Mouse (Mus musculus) limb, embryonic 12.5 days (tissue): ENCODE data around the gene Kcnab3. TPM values are rescaled to one million over a fixed set of nuclear protein-coding genes. Genes with fewer than 3 reads are reported as not detected.

ENCODE experiments used
- ATAC-seq: fragments of 200-750 bp; cut with Nextera tagmentation; 2 replicates; pipeline ENCODE4 v1.8.0; 2017; ENCODE audit warnings: low read depth, moderate TSS enrichment; ENCODE audit not compliant: insufficient number of reproducible peaks, insufficient read depth, low FRiP score, low TSS enrichment
- H3K27ac ChIP-seq: fragments of 300-500 bp; sonication (generic); 2 replicates; pipeline ENCODE4 v1.5.1; 2016; ENCODE audit warnings: mild to moderate bottlenecking, moderate library complexity
- H3K27me3 ChIP-seq: fragments of 300-500 bp; sonication (generic); 2 replicates; pipeline ENCODE4 v1.6.1; 2016; ENCODE audit warnings: mild to moderate bottlenecking, moderate library complexity
- H3K36me3 ChIP-seq: fragments of 300-500 bp; sonication (generic); 2 replicates; pipeline ENCODE4 v1.6.1; 2016; ENCODE audit warnings: mild to moderate bottlenecking, moderate library complexity
- H3K4me1 ChIP-seq: fragments of 300-500 bp; sonication (generic); replicated peaks from 2 replicates; pipeline ENCODE4 v1.6.1; 2016
- H3K4me2 ChIP-seq: fragments of 300-500 bp; sonication (generic); 2 replicates; pipeline ENCODE4 v1.6.1; 2016; ENCODE audit warnings: mild to moderate bottlenecking, moderate library complexity
- H3K4me3 ChIP-seq: fragments of 300-500 bp; sonication (generic); replicated peaks from 2 replicates; pipeline ENCODE4 v1.5.1; 2016; ENCODE audit warnings: mild to moderate bottlenecking
- H3K9ac ChIP-seq: fragments of 300-500 bp; sonication (generic); replicated peaks from 2 replicates; pipeline ENCODE4 v1.6.1; 2016; ENCODE audit warnings: mild to moderate bottlenecking, moderate library complexity
- H3K9me3 ChIP-seq: fragments of 300-500 bp; sonication (generic); 2 replicates; pipeline ENCODE4 v1.6.1; 2016; ENCODE audit warnings: mild to moderate bottlenecking, moderate library complexity
- WGBS: fragments of 180-500 bp; shearing (Covaris S2); methylation state at CpG from one replicate; pipeline ENCODE4 v1.1.7; 2016; 5-methylcytosine and 5-hydroxymethylcytosine counted together
- polyA plus RNA-seq: library from polyadenylated mRNA; unstranded; fragments of >200 nt; fragmentation: Nextera tagmentation; extraction: Ambion mirVana; gene quantifications from 2 replicates; pipeline ENCODE4 v1.2.1, GENCODE M21; 2016

Kcnab3 gene
- polyA plus RNA-seq, 1 experiment from 2014 or later: 1.9 TPM

GRCm38 (mm10) chr11:69364910-69365309, 38.9 kb downstream of the Kcnab3 start:
- WGBS: 0% methylated on average over 6 of the region's 6 CpGs
- peaks cover 36% of the 10 kb centered on the region for H3K4me1 ChIP-seq

GRCm38 (mm10) chr11:69365722-69366121, 39.7 kb downstream of the Kcnab3 start:
- H3K9me3 ChIP-seq: no peaks in the 10 kb centered on the region
- peak overlapping the region; percentile 95 for H3K4me3 ChIP-seq
- ATAC-seq: no peak
- peak overlapping the region; percentile 73 for H3K9ac ChIP-seq
- peaks cover 38% of the 10 kb centered on the region for H3K36me3 ChIP-seq
- H3K4me1 ChIP-seq: peaks cover 41% of the 10 kb centered on the region
- WGBS: 17% methylated on average over 6 of the region's 6 CpGs
- peak overlapping the region; percentile 97 for H3K4me2 ChIP-seq
- no peaks in the 10 kb centered on the region for H3K27me3 ChIP-seq
- H3K27ac ChIP-seq: peak overlapping the region; percentile 100

More at GRCm38 (mm10) chr11:69364910-69365309, 38.9 kb downstream of the Kcnab3 start:
- peak overlapping the region; percentile 97 for H3K4me2 ChIP-seq
- no peaks in the 10 kb centered on the region for H3K9me3 ChIP-seq
- peak overlapping the region; percentile 95 for H3K4me3 ChIP-seq
- H3K27ac ChIP-seq: peak overlapping the region; percentile 100
- H3K36me3 ChIP-seq: peaks cover 46% of the 10 kb centered on the region
- no peak for ATAC-seq
- H3K27me3 ChIP-seq: no peaks in the 10 kb centered on the region
- peak overlapping the region; percentile 73; the same call in 1 of the 2 replicates for H3K9ac ChIP-seq

- under 1% methylated on average over 26 of the region's 26 CpGs for WGBS
- Histone ChIP-seq H3K27me3 (no peaks in the 10 kb centered on the region), H3K36me3 (peaks cover 34% of the 10 kb centered on the region), H3K4me3 (peak overlapping the region; percentile 95), H3K27ac (peak overlapping the region; percentile 100), H3K9me3 (no peaks in the 10 kb centered on the region), H3K9ac (peak overlapping the region; percentile 73), H3K4me2 (peak overlapping the region; percentile 97), H3K4me1 (peaks cover 46% of the 10 kb centered on the region)
- peak; percentile 85 for ATAC-seq
These were observed 40.2 kb downstream of the Kcnab3 start for GRCm38 (mm10) chr11:69366157-69366854.

GRCm38 (mm10) chr11:69366855-69367615, 41.0 kb downstream of the Kcnab3 start:
- under 1% methylated on average over 22 of the region's 22 CpGs for WGBS
- H3K4me1 ChIP-seq: peaks cover 54% of the 10 kb centered on the region
- no peak for ATAC-seq
- H3K4me3 ChIP-seq: peak overlapping the region; percentile 95
- H3K9ac ChIP-seq: peak overlapping the region; percentile 100
- peaks cover 33% of the 10 kb centered on the region for H3K36me3 ChIP-seq
- peak overlapping the region; percentile 97 for H3K4me2 ChIP-seq
- H3K27me3 ChIP-seq: no peaks in the 10 kb centered on the region
- no peaks in the 10 kb centered on the region for H3K9me3 ChIP-seq
- H3K27ac ChIP-seq: peak overlapping the region; percentile 100

DNA sequence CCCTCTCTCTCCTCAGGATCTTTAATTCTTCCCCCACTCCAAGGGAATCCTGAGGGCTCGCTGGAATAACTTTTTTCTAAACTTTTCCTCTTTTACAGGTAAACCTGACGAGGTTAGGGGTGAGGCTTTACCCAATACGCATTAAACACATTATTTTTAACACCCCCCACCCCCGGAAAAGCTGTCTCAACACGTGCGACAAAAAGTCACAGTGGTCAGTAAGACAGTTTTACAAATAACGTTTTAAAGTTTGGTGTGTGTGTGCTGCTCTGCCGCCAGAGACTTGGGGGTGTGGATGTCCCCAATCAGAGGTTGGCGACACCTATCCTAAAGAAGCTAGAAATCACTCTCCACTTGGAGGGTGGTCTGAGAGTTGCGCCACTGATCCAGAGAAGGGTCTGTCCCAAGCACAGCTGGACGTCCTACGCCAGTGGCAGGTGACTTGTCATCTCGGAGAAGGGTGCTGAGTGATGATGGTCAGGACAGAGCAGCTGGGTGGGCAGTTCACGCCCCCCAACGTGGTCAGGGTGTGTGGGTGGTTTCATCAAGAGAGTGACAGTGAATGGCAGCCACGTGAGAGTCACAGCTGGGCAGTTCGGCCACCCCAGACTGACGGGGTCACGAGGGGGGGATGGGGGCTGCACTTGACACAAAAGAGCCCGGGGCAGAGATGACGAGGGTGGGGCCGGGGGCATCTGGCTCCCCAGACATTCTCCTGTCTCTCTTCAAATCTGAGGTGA, 41.7 kb downstream of the Kcnab3 start:
- WGBS: under 1% methylated on average over 22 of the region's 22 CpGs
- H3K4me2 ChIP-seq: peak overlapping the region; percentile 97
- H3K4me3 ChIP-seq: peak overlapping the region; percentile 95
- peaks cover 32% of the 10 kb centered on the region for H3K36me3 ChIP-seq
- H3K27me3 ChIP-seq: no peaks in the 10 kb centered on the region
- H3K4me1 ChIP-seq: peaks cover 55% of the 10 kb centered on the region
- peak overlapping the region; percentile 100 for H3K9ac ChIP-seq
- peak overlapping the region; percentile 100 for H3K27ac ChIP-seq
- ATAC-seq: no peak; the same call in 1 of the 2 replicates
- peaks cover 5% of the 10 kb centered on the region; the same call in 1 of the 2 replicates for H3K9me3 ChIP-seq

DNA sequence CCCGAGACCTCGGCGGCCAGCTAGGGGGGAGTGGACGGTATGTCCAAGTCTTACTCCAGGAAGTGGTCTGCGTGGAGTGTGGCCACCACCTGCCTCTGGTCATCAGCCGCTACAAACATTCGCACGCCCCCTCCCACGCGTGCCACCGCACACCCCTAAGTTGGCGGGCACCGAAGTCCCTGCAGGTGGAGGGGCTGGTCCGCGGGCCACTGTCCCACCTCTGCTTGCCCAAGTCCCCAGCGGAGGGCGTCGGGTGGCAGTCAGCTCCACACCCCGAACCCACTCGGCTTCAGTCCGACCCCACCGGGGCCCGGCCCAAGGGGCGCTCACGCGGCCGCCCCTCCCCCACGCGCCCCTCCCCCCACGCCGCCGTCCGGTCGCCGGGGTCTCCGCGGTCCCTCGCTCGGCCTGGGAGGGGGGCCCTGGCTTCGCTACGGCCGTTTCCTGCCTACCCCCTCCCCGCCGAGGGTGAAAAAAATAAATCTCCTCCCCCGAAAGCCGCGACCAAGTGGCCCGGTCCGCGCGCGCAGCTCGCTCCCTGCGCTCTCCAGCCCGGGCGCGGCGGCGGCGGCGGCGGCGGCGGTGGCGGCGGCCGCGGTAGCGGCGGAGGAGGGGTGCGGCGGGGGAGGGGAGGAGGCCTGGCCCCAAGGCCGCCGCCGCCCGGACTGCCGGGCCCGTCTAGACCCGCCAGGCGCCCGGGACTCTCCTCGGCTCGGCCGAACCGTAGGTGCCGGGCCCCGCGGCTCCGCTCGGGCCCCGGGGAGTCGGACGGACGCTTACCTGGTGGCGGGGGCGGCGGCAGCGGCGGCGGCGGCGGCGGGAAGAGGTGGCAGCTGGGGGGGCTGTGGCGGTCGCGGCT, 42.5 kb downstream of the Kcnab3 start:
- Histone ChIP-seq H3K27ac (peak overlapping the region; percentile 100), H3K4me3 (peak overlapping the region; percentile 95), H3K27me3 (no peaks in the 10 kb centered on the region), H3K9ac (peak overlapping the region; percentile 100), H3K4me2 (peak overlapping the region; percentile 97), H3K4me1 (peaks cover 52% of the 10 kb centered on the region), H3K9me3 (peaks cover 6% of the 10 kb centered on the region; the same call in 1 of the 2 replicates), H3K36me3 (peaks cover 32% of the 10 kb centered on the region)
- under 1% methylated on average over 63 of the region's 106 CpGs for WGBS
- ATAC-seq: no peak

GRCm38 (mm10) chr11:69369215-69369989, 43.3 kb downstream of the Kcnab3 start, which contains the start of gene Chd3:
Gene Chd3, minus strand, starts transcription at chr11:69369406.
- H3K4me1 ChIP-seq: peaks cover 48% of the 10 kb centered on the region
- WGBS: 5% methylated on average over 9 of the region's 34 CpGs

GRCm38 (mm10) chr11:69369990-69370816, 44.1 kb downstream of the Kcnab3 start:
- 36% methylated on average over 2 of the region's 2 CpGs for WGBS

More at GRCm38 (mm10) chr11:69369215-69369989, 43.3 kb downstream of the Kcnab3 start, which contains the start of gene Chd3:
- Histone ChIP-seq H3K9me3 (peaks cover 6% of the 10 kb centered on the region; the same call in 1 of the 2 replicates), H3K27me3 (no peaks in the 10 kb centered on the region), H3K27ac (peak within 1 kb of the TSS; percentile 100), H3K4me2 (peak within 1 kb of the TSS; percentile 97), H3K4me3 (peak within 1 kb of the TSS; percentile 95), H3K36me3 (peaks cover 31% of the 10 kb centered on the region), H3K9ac (peak within 1 kb of the TSS; percentile 100)
- no peak for ATAC-seq

GRCm38 (mm10) chr11:69370817-69371215, 44.8 kb downstream of the Kcnab3 start:
- no peak for ATAC-seq
- Histone ChIP-seq H3K9ac (no peak overlapping the region), H3K9me3 (peaks cover 6% of the 10 kb centered on the region; the same call in 1 of the 2 replicates), H3K4me3 (0 out of 2 replicates have a peak overlapping the region, but pooled peaks have one; percentile 8), H3K4me1 (peaks cover 33% of the 10 kb centered on the region), H3K4me2 (peak overlapping the region; percentile 39), H3K27ac (peak overlapping the region; percentile 76), H3K27me3 (no peaks in the 10 kb centered on the region), H3K36me3 (peaks cover 37% of the 10 kb centered on the region)
- WGBS: 25% methylated on average over 9 of the region's 9 CpGs

More at GRCm38 (mm10) chr11:69369990-69370816, 44.1 kb downstream of the Kcnab3 start:
- peak overlapping the region; percentile 100 for H3K27ac ChIP-seq
- no peaks in the 10 kb centered on the region for H3K27me3 ChIP-seq
- H3K4me2 ChIP-seq: peak overlapping the region; percentile 97
- H3K9ac ChIP-seq: peak overlapping the region; percentile 100
- H3K36me3 ChIP-seq: peaks cover 33% of the 10 kb centered on the region
- ATAC-seq: no peak
- peak overlapping the region; percentile 95 for H3K4me3 ChIP-seq
- peaks cover 40% of the 10 kb centered on the region for H3K4me1 ChIP-seq
- H3K9me3 ChIP-seq: peaks cover 6% of the 10 kb centered on the region; the same call in 1 of the 2 replicates
